Comparison of ENCODE assay signal across 17 mouse cellular contexts in genomic region chr14:76471301-76471700, GRCm38 (mm10). TPM values are rescaled to one million over a fixed set of nuclear protein-coding genes. Genes with fewer than 3 reads are reported as not detected.
DNase-seq lines count a peak whose midpoint lies in the region; ATAC-seq lines count a peak whose summit lies in the region.
"Had no signal": no experiment of that assay in that cellular context is flagged by ENCODE, and none has a peak within 500 bp of the region (broad histone marks: within the 10 kb centered on the region; RNA-seq: fewer than 3 reads in every experiment).

No protein-coding gene starts in this region.

- 78% methylated on average over 19 of the region's 19 CpGs for WGBS in embryonic facial prominence, embryonic 15.5 days
- WGBS in embryonic facial prominence, embryonic 10.5 days: 75% methylated on average over 19 of the region's 19 CpGs
- 74% methylated on average over 19 of the region's 19 CpGs for WGBS in neural tube, embryonic 15.5 days

- ATAC-seq in embryonic facial prominence, embryonic 15.5 days (ENCODE audit: insufficient number of reproducible peaks, low FRiP score, low TSS enrichment, low read depth): no peak
- ATAC-seq in neural tube, embryonic 15.5 days (ENCODE audit: low FRiP score): peak; percentile 23; the same call in 1 of the 2 replicates
- ATAC-seq: hindbrain, postnatal 0 days had no signal

- no peaks in the 10 kb centered on the region for H3K36me3 ChIP-seq in embryonic facial prominence, embryonic 15.5 days
- H3K36me3 ChIP-seq in embryonic facial prominence, embryonic 10.5 days (replicated peaks): peaks cover 12% of the 10 kb centered on the region
- H3K36me3 ChIP-seq in neural tube, embryonic 15.5 days: no peaks in the 10 kb centered on the region

- H3K27ac ChIP-seq in embryonic facial prominence, embryonic 15.5 days (replicated peaks): peak overlapping the region; percentile 68; the same call in 1 of the 2 replicates
- H3K27ac ChIP-seq in embryonic facial prominence, embryonic 10.5 days (replicated peaks): no peak overlapping the region
- H3K27ac ChIP-seq in neural tube, embryonic 15.5 days (replicated peaks): no peak overlapping the region
- H3K27ac ChIP-seq: hindbrain, postnatal 0 days; layer of hippocampus, adult 2 months; liver, embryonic 14.5 days; midbrain, embryonic 12.5 days had no signal

- H3K9ac ChIP-seq in embryonic facial prominence, embryonic 15.5 days: no peak overlapping the region
- H3K9ac ChIP-seq in neural tube, embryonic 15.5 days (replicated peaks): no peak overlapping the region
- H3K9ac ChIP-seq: liver, embryonic 14.5 days; midbrain, embryonic 12.5 days had no signal

- no peaks in the 10 kb centered on the region for H3K9me3 ChIP-seq in embryonic facial prominence, embryonic 15.5 days (replicated peaks)
- no peaks in the 10 kb centered on the region for H3K9me3 ChIP-seq in embryonic facial prominence, embryonic 10.5 days
- no peaks in the 10 kb centered on the region for H3K9me3 ChIP-seq in neural tube, embryonic 15.5 days (replicated peaks)
- H3K9me3 ChIP-seq: midbrain, embryonic 12.5 days had no signal

- no peaks in the 10 kb centered on the region for H3K27me3 ChIP-seq in embryonic facial prominence, embryonic 15.5 days
- H3K27me3 ChIP-seq in embryonic facial prominence, embryonic 10.5 days (replicated peaks; ENCODE audit: low read depth, poor library complexity, severe bottlenecking): no peaks in the 10 kb centered on the region
- no peaks in the 10 kb centered on the region for H3K27me3 ChIP-seq in neural tube, embryonic 15.5 days (replicated peaks)
- H3K27me3 ChIP-seq: midbrain, embryonic 12.5 days had no signal

- H3K4me2 ChIP-seq in embryonic facial prominence, embryonic 15.5 days (replicated peaks): no peak overlapping the region
- H3K4me2 ChIP-seq in neural tube, embryonic 15.5 days: no peak overlapping the region
- H3K4me2 ChIP-seq: midbrain, embryonic 12.5 days had no signal

- no peak for DNase-seq in embryonic facial prominence, embryonic 10.5 days (ENCODE audit: low spot score)
- DNase-seq in kidney, adult 11 months: peak; percentile 16
- DNase-seq in kidney, adult 8-10 months: no peak
- no peak for DNase-seq in neural tube, embryonic 10.5 days (ENCODE audit: extremely low spot score, low spot score)
- peak; percentile 58 for DNase-seq in testis, postnatal 14 days (ENCODE audit: low spot score)
- no peak for DNase-seq in spleen, postnatal 4 days (ENCODE audit: low spot score in 2 of 2)
- DNase-seq: B cell, adult 2 months; cerebellum, adult 18-20 months; heart, postnatal 36 days; lung, postnatal 36 days had no signal

- peaks cover 49% of the 10 kb centered on the region for H3K4me1 ChIP-seq in embryonic facial prominence, embryonic 15.5 days
- H3K4me1 ChIP-seq in embryonic facial prominence, embryonic 10.5 days: peaks cover 40% of the 10 kb centered on the region
- peaks cover 12% of the 10 kb centered on the region for H3K4me1 ChIP-seq in neural tube, embryonic 15.5 days

- no peak overlapping the region for H3K4me3 ChIP-seq in embryonic facial prominence, embryonic 15.5 days (replicated peaks)
- H3K4me3 ChIP-seq in embryonic facial prominence, embryonic 10.5 days: no peak overlapping the region
- H3K4me3 ChIP-seq in neural tube, embryonic 15.5 days (replicated peaks): no peak overlapping the region
- H3K4me3 ChIP-seq: layer of hippocampus, adult 2 months; midbrain, embryonic 12.5 days; myocyte had no signal

RNA-seq across cellular contexts. Expression of gene Tsc22d1, which starts 56.5 kb away (rescaled TPM):
- 465 and 514 TPM in 2 replicates for polyA plus RNA-seq in embryonic facial prominence, embryonic 15.5 days (2015; fragmentation: Nextera tagmentation; extraction: Ambion mirVana)
- polyA plus RNA-seq in embryonic facial prominence, embryonic 10.5 days (2016; fragmentation: Nextera tagmentation; extraction: Ambion mirVana): 300 and 325 TPM in 2 replicates
- 773 and 880 TPM in 2 replicates for polyA plus RNA-seq in neural tube, embryonic 15.5 days (2015; fragmentation: Nextera tagmentation; extraction: Ambion mirVana)

Comparison
In these comparisons a context has a peak if more than half of its experiments do, and no peak if none do; other contexts are left out.
1. DNase-seq: peak in kidney, adult 11 months (single experiment) and testis, postnatal 14 days (single experiment); none in embryonic facial prominence, embryonic 10.5 days (single experiment), kidney, adult 8-10 months (0 of 2), neural tube, embryonic 10.5 days (single experiment) and spleen, postnatal 4 days (0 of 2).